Mouse (Mus musculus): ENCODE results near the gene Map3k6. TPM values are rescaled to one million over a fixed set of nuclear protein-coding genes. Genes with fewer than 3 reads are reported as not detected.

The Map3k6 gene
- polyA plus RNA-seq, 1 experiment from 2014 or later = 2.8 TPM

DNA sequence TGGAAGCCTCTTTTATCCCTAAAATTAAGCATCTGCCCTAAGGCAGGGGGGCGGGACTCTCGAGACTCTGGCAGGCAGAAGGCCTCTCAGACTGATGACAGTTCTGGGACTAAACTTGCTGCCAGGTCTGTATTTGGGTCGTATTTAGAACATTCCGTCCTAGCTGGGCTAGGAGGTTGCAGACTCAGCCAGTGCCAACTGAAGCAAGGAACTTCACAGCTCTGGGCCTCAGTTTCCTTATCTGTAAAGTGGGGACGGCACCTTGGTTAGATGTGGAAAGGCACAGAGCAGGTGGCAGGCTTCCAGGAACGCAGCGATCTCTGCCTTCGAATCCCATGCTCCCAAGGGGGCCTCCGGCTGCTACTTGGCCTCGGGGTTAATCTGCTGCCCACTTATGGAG, 14.5 kb upstream of the Map3k6 start:
- Histone ChIP-seq H3K4me3 (ENCODE audit: low read depth, low read length) (no peak overlapping the region), H3K9ac (ENCODE audit: low read depth, low read length) (no peak overlapping the region), H3K9me3 (replicated peaks; ENCODE audit: control insufficient read depth, low read length, poor library complexity, severe bottlenecking) (no peaks in the 10 kb centered on the region), H3K27ac (ENCODE audit: low read length) (no peak overlapping the region), H3K36me3 (ENCODE audit: control insufficient read depth, insufficient read depth, low read length) (no peaks in the 10 kb centered on the region), H3K27me3 (ENCODE audit: control insufficient read depth, insufficient read depth, low read depth, low read length) (peaks cover 10% of the 10 kb centered on the region), H3K4me2 (ENCODE audit: low read length) (no peak overlapping the region), H3K4me1 (ENCODE audit: control insufficient read depth, insufficient read depth, low read length) (no peaks in the 10 kb centered on the region)
- no peak for ATAC-seq
- 69% methylated on average over 10 of the region's 10 CpGs for WGBS

- no peak overlapping the region for H3K4me3 ChIP-seq (ENCODE audit: low read depth, low read length)
- H3K27ac ChIP-seq (ENCODE audit: low read length) = no peak overlapping the region
- H3K9me3 ChIP-seq (replicated peaks; ENCODE audit: control insufficient read depth, low read length, poor library complexity, severe bottlenecking) = no peaks in the 10 kb centered on the region
- ATAC-seq = no peak
- H3K4me2 ChIP-seq (ENCODE audit: low read length) = no peak overlapping the region
- H3K9ac ChIP-seq (ENCODE audit: low read depth, low read length) = no peak overlapping the region
- WGBS = 64% methylated on average over 8 of the region's 8 CpGs
- no peaks in the 10 kb centered on the region for H3K27me3 ChIP-seq (ENCODE audit: control insufficient read depth, insufficient read depth, low read depth, low read length)
- H3K4me1 ChIP-seq (ENCODE audit: control insufficient read depth, insufficient read depth, low read length) = no peaks in the 10 kb centered on the region
- no peaks in the 10 kb centered on the region for H3K36me3 ChIP-seq (ENCODE audit: control insufficient read depth, insufficient read depth, low read length)
These were observed 13.0 kb upstream of the Map3k6 start for GRCm38 (mm10) chr4:133227636-133228035.

GRCm38 (mm10) chr4:133229582-133229981, 11.0 kb upstream of the Map3k6 start:
- 59% methylated on average over 8 of the region's 8 CpGs for WGBS
- H3K4me3 ChIP-seq (ENCODE audit: low read depth, low read length) = no peak overlapping the region
- no peak for ATAC-seq
- no peaks in the 10 kb centered on the region for H3K36me3 ChIP-seq (ENCODE audit: control insufficient read depth, insufficient read depth, low read length)
- H3K9ac ChIP-seq (ENCODE audit: low read depth, low read length) = no peak overlapping the region
- H3K27ac ChIP-seq (ENCODE audit: low read length) = no peak overlapping the region
- no peaks in the 10 kb centered on the region for H3K9me3 ChIP-seq (replicated peaks; ENCODE audit: control insufficient read depth, low read length, poor library complexity, severe bottlenecking)
- no peaks in the 10 kb centered on the region for H3K27me3 ChIP-seq (ENCODE audit: control insufficient read depth, insufficient read depth, low read depth, low read length)
- no peak overlapping the region for H3K4me2 ChIP-seq (ENCODE audit: low read length)
- H3K4me1 ChIP-seq (ENCODE audit: control insufficient read depth, insufficient read depth, low read length) = no peaks in the 10 kb centered on the region

DNA sequence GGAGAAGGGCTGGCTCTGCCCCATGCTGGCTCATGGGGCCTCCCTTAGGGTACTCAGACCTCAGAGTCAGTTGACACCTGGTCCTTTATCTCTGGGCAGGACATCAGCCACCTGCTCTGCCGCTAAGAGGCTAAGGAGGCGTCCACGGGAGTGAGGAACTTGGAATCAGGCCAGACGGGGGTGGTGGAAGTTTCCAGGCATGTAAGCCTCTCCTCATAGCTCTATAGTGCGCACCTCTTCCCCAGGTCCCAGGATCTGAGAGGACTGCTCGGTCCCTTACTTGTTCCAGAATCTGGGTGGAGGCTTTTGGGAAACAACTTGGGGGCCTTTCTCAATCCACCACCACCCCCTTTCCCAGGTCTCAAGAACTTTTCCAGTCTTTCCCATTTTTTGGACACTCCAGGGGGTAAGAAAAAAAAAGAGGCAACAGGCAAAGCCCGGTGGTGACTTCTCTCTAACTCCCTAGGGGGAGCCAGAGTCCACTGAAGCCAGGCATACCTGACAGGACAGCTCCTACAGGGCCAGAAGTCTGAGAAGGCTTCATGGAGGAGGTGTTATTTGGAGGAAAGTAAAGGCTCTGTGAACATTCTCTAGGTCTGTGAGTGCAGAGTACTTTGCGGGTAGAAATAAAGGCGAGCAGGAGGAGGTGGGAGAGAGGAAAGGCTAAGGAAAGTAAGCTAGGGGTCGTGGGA, 7.2 kb upstream of the Map3k6 start:
- H3K27me3 ChIP-seq (ENCODE audit: control insufficient read depth, insufficient read depth, low read depth, low read length) = no peaks in the 10 kb centered on the region
- H3K4me2 ChIP-seq (ENCODE audit: low read length) = no peak overlapping the region
- H3K36me3 ChIP-seq (ENCODE audit: control insufficient read depth, insufficient read depth, low read length) = no peaks in the 10 kb centered on the region
- H3K27ac ChIP-seq (ENCODE audit: low read length) = no peak overlapping the region
- WGBS = 46% methylated on average over 10 of the region's 10 CpGs
- no peak overlapping the region for H3K4me3 ChIP-seq (ENCODE audit: low read depth, low read length)
- no peak overlapping the region for H3K9ac ChIP-seq (ENCODE audit: low read depth, low read length)
- no peak for ATAC-seq
- H3K4me1 ChIP-seq (ENCODE audit: control insufficient read depth, insufficient read depth, low read length) = no peaks in the 10 kb centered on the region
- no peaks in the 10 kb centered on the region for H3K9me3 ChIP-seq (replicated peaks; ENCODE audit: control insufficient read depth, low read length, poor library complexity, severe bottlenecking)

GRCm38 (mm10) chr4:133234771-133235170, 5.8 kb upstream of the Map3k6 start:
- no peak for ATAC-seq
- 60% methylated on average over 5 of the region's 5 CpGs for WGBS
- Histone ChIP-seq H3K4me2 (ENCODE audit: low read length) (no peak overlapping the region), H3K4me1 (ENCODE audit: control insufficient read depth, insufficient read depth, low read length) (no peaks in the 10 kb centered on the region), H3K27me3 (ENCODE audit: control insufficient read depth, insufficient read depth, low read depth, low read length) (peaks cover 2% of the 10 kb centered on the region; the same call in 1 of the 2 replicates), H3K9me3 (replicated peaks; ENCODE audit: control insufficient read depth, low read length, poor library complexity, severe bottlenecking) (no peaks in the 10 kb centered on the region), H3K27ac (ENCODE audit: low read length) (no peak overlapping the region), H3K9ac (ENCODE audit: low read depth, low read length) (no peak overlapping the region), H3K4me3 (ENCODE audit: low read depth, low read length) (no peak overlapping the region), H3K36me3 (ENCODE audit: control insufficient read depth, insufficient read depth, low read length) (no peaks in the 10 kb centered on the region)

DNA sequence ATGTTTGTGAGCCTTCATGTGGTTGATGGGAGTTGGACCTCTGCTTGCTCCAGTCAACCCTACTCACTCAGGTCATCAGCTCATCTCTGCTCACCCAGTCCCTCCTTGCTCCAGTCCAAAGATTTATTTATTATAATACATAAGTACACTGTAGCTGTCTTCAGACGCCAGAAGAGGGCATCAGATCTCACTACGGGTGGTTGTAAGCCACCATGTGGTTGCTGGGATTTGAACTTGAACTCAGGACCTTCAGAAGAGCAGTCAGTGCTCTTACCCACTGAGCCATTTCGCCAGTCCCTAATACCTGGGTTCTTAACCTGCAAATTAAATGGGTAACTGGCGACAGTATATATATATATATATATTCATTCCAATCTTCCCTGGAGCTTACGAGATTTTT, 5.2 kb upstream of the Map3k6 start:
- Histone ChIP-seq H3K9me3 (replicated peaks; ENCODE audit: control insufficient read depth, low read length, poor library complexity, severe bottlenecking) (no peaks in the 10 kb centered on the region), H3K4me3 (ENCODE audit: low read depth, low read length) (no peak overlapping the region)
- ATAC-seq = no peak

GRCm38 (mm10) chr4:133237911-133238310, 2.7 kb upstream of the Map3k6 start:
- Histone ChIP-seq H3K36me3 (ENCODE audit: control insufficient read depth, insufficient read depth, low read length) (no peaks in the 10 kb centered on the region), H3K4me3 (ENCODE audit: low read depth, low read length) (no peak overlapping the region), H3K9ac (ENCODE audit: low read depth, low read length) (no peak overlapping the region), H3K9me3 (replicated peaks; ENCODE audit: control insufficient read depth, low read length, poor library complexity, severe bottlenecking) (no peaks in the 10 kb centered on the region), H3K27me3 (ENCODE audit: control insufficient read depth, insufficient read depth, low read depth, low read length) (peaks cover 33% of the 10 kb centered on the region), H3K4me2 (ENCODE audit: low read length) (no peak overlapping the region), H3K4me1 (ENCODE audit: control insufficient read depth, insufficient read depth, low read length) (peaks cover 6% of the 10 kb centered on the region), H3K27ac (ENCODE audit: low read length) (no peak overlapping the region)
- no peak for ATAC-seq
- 75% methylated on average over 3 of the region's 4 CpGs for WGBS

More for the DNA sequence above, 5.2 kb upstream of the Map3k6 start:
- H3K9ac ChIP-seq (ENCODE audit: low read depth, low read length) = no peak overlapping the region
- no peak overlapping the region for H3K27ac ChIP-seq (ENCODE audit: low read length)
- no peaks in the 10 kb centered on the region for H3K4me1 ChIP-seq (ENCODE audit: control insufficient read depth, insufficient read depth, low read length)
- 79% methylated on average over 5 of the region's 5 CpGs for WGBS
- H3K27me3 ChIP-seq (ENCODE audit: control insufficient read depth, insufficient read depth, low read depth, low read length) = peaks cover 9% of the 10 kb centered on the region
- H3K4me2 ChIP-seq (ENCODE audit: low read length) = no peak overlapping the region
- H3K36me3 ChIP-seq (ENCODE audit: control insufficient read depth, insufficient read depth, low read length) = no peaks in the 10 kb centered on the region

- Histone ChIP-seq H3K27ac (ENCODE audit: low read length) (no peak overlapping the region), H3K4me1 (ENCODE audit: control insufficient read depth, insufficient read depth, low read length) (peaks cover 6% of the 10 kb centered on the region), H3K9ac (ENCODE audit: low read depth, low read length) (peak overlapping the region; percentile 69), H3K4me2 (ENCODE audit: low read length) (peak overlapping the region; percentile 86), H3K9me3 (replicated peaks; ENCODE audit: control insufficient read depth, low read length, poor library complexity, severe bottlenecking) (no peaks in the 10 kb centered on the region), H3K36me3 (ENCODE audit: control insufficient read depth, insufficient read depth, low read length) (no peaks in the 10 kb centered on the region), H3K27me3 (ENCODE audit: control insufficient read depth, insufficient read depth, low read depth, low read length) (peaks cover 50% of the 10 kb centered on the region), H3K4me3 (ENCODE audit: low read depth, low read length) (peak overlapping the region; percentile 58)
- ATAC-seq = peak; percentile 91
- under 1% methylated on average over 78 of the region's 78 CpGs for WGBS
These were observed 603 bp downstream of the Map3k6 start for GRCm38 (mm10) chr4:133240934-133241908.

DNA sequence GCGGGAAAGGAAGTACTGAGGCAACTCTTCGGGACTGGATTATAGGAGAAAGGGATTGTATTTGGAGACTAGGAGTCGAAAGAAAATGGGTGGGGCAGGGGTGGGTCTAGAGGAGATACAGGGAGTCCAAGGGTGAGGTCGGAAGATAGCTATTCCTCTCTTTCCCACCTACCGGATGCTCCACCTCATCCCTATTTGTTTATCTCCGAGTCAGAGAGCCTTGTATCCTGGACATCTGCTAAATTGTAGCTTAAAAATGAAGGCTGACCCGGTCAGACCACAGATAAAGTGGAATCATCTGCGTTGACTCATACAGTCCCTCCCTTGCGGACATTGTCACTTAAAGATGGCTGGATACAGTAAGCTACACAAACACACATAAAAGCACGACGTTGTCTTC, 1.3 kb downstream of the Map3k6 start:
- H3K9ac ChIP-seq (ENCODE audit: low read depth, low read length) = peak overlapping the region; percentile 30; the same call in 1 of the 2 replicates
- peaks cover 6% of the 10 kb centered on the region for H3K4me1 ChIP-seq (ENCODE audit: control insufficient read depth, insufficient read depth, low read length)
- ATAC-seq = no peak
- H3K27ac ChIP-seq (ENCODE audit: low read length) = no peak overlapping the region
- H3K4me2 ChIP-seq (ENCODE audit: low read length) = peak overlapping the region; percentile 86
- peaks cover 50% of the 10 kb centered on the region for H3K27me3 ChIP-seq (ENCODE audit: control insufficient read depth, insufficient read depth, low read depth, low read length)
- peak overlapping the region; percentile 58 for H3K4me3 ChIP-seq (ENCODE audit: low read depth, low read length)
- H3K36me3 ChIP-seq (ENCODE audit: control insufficient read depth, insufficient read depth, low read length) = no peaks in the 10 kb centered on the region
- 35% methylated on average over 11 of the region's 11 CpGs for WGBS
- H3K9me3 ChIP-seq (replicated peaks; ENCODE audit: control insufficient read depth, low read length, poor library complexity, severe bottlenecking) = no peaks in the 10 kb centered on the region

Measured in midbrain, embryonic 16.5 days (tissue).